Mouse (Mus musculus) liver, postnatal 0 days (tissue): Measurements from ENCODE around the gene Rexo4.

Experiments
- CTCF ChIP-seq: sonication (generic); IDR thresholded peaks from 2 replicates; pipeline ENCODE4 v1.5.1; 2016; ENCODE audit warnings: antibody characterized with exemption, low read depth
- EP300 ChIP-seq: IDR thresholded peaks from 2 replicates; pipeline ENCODE4 v1.6.1; 2016; ENCODE audit warnings: antibody characterized with exemption, low read depth, mild to moderate bottlenecking

- TF ChIP-seq CTCF (no peak), EP300 (no peak)
Measured at GRCm38 (mm10) chr2:26973116-26973515, 8.9 kb upstream of the Rexo4 start, which contains the start of gene Adamts13.
